Mouse (Mus musculus): ENCODE measurements around the gene Gm7982. TPM values are rescaled to one million over a fixed set of nuclear protein-coding genes. Genes with fewer than 3 reads are reported as not detected.
"Not testable (repeated sequence)": the region's sequence is repeated elsewhere in the genome, so short reads cannot be mapped to it uniquely, and the experiment has no call there.

The Gm7982 gene
- not detected in 2 replicates for polyA plus RNA-seq (2015; fragmentation: Nextera tagmentation; extraction: Ambion mirVana)

GRCm38 (mm10) chr5:95741714-95742113 lies at the start of gene Gm7982:
Gene Gm7982, plus strand, starts transcription at chr5:95742014.
- not testable (repeated sequence) for H3K9ac ChIP-seq (replicated peaks); H3K4me1 ChIP-seq; H3K4me2 ChIP-seq (replicated peaks); H3K27me3 ChIP-seq; H3K4me3 ChIP-seq; H3K27ac ChIP-seq (replicated peaks); H3K36me3 ChIP-seq; ATAC-seq (replicated peaks); H3K9me3 ChIP-seq
- no CpG with 5 or more reads among the region's 3 CpGs for WGBS

GRCm38 (mm10) chr5:95736073-95736472 lies 5.7 kb upstream of the Gm7982 start, which contains the start of gene Gm7978:
Gene Gm7978, minus strand, starts transcription at chr5:95736173.
- H3K9ac ChIP-seq (replicated peaks); ATAC-seq (replicated peaks); H3K36me3 ChIP-seq; H3K27ac ChIP-seq (replicated peaks); H3K4me3 ChIP-seq; H3K9me3 ChIP-seq; H3K4me1 ChIP-seq; H3K4me2 ChIP-seq (replicated peaks); H3K27me3 ChIP-seq: not testable (repeated sequence)
- no CpG with 5 or more reads among the region's 1 CpGs for WGBS

- no CpG with 5 or more reads among the region's 2 CpGs for WGBS
- not testable (repeated sequence) for H3K4me3 ChIP-seq; H3K27ac ChIP-seq (replicated peaks); H3K9ac ChIP-seq (replicated peaks); H3K4me2 ChIP-seq (replicated peaks); H3K4me1 ChIP-seq; H3K27me3 ChIP-seq; H3K9me3 ChIP-seq; ATAC-seq (replicated peaks); H3K36me3 ChIP-seq
Observed at GRCm38 (mm10) chr5:95775690-95776089, 33.9 kb downstream of the Gm7982 start, which contains the start of gene E330014E10Rik. Gene E330014E10Rik, plus strand, starts transcription at chr5:95775990.

Other genes with a start within 250 kb of the Gm7982 start
- not detected in 2 replicates for gene Gm3286, start 231.3 kb upstream of the Gm7982 start, polyA plus RNA-seq (2015; fragmentation: Nextera tagmentation; extraction: Ambion mirVana)
- not detected in 2 replicates for gene Gm7971, start 147.1 kb upstream of the Gm7982 start, polyA plus RNA-seq (2015; fragmentation: Nextera tagmentation; extraction: Ambion mirVana)
- gene Gm7978, start 5.8 kb upstream of the Gm7982 start, polyA plus RNA-seq (2015; fragmentation: Nextera tagmentation; extraction: Ambion mirVana): not detected in 2 replicates
- not detected in 2 replicates for gene E330014E10Rik, start 34.0 kb downstream of the Gm7982 start, polyA plus RNA-seq (2015; fragmentation: Nextera tagmentation; extraction: Ambion mirVana)
- 0.15 TPM in 1 of 2 replicates, not detected in the other for gene Cxcl13, start 214.9 kb downstream of the Gm7982 start, polyA plus RNA-seq (2015; fragmentation: Nextera tagmentation; extraction: Ambion mirVana)

Data from forebrain, embryonic 15.5 days (tissue).